Mouse (Mus musculus) embryo, embryonic 11 days (tissue): ENCODE results near the gene Ctnnd2.
A peak's percentile ranks its signal among the peaks of the same experiment; 100 is the strongest.

Source experiments
- DNase-seq: peaks from one replicate; pipeline ENCODE4 v3.0.0-alpha.2; 2015

Ctnnd2 gene

GRCm38 (mm10) chr15:30268822-30269221 lies 96.4 kb downstream of the Ctnnd2 start:
- DNase-seq = no peak

GRCm38 (mm10) chr15:30271141-30271572 lies 98.8 kb downstream of the Ctnnd2 start:
- no peak for DNase-seq

DNA sequence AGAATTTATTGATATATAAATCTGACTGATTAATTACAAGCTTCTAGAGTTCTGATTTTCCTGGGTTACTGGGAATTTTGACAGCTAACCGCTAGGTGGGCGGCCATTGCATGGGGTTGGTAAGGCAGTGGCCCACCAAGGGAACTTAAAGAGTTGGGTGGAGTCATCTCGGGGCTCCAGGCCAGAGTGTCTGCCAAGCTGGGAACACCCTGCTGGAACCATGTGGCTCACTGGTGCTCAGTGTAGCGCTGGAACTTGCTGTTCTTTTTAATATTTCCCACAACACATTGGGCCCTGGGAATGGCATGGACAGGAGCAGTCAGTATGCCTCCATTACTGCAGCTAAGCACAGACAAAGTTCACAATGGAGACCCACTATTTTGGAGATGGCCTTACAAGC lies 99.9 kb downstream of the Ctnnd2 start:
- no peak for DNase-seq

GRCm38 (mm10) chr15:30275721-30276120 lies 103.3 kb downstream of the Ctnnd2 start:
- no peak for DNase-seq

- no peak for DNase-seq
These were observed 104.3 kb downstream of the Ctnnd2 start for GRCm38 (mm10) chr15:30276691-30277090.

- DNase-seq = no peak
These were observed 106.2 kb downstream of the Ctnnd2 start for GRCm38 (mm10) chr15:30278610-30279009.

GRCm38 (mm10) chr15:30285572-30286244 lies 113.3 kb downstream of the Ctnnd2 start:
- no peak for DNase-seq

GRCm38 (mm10) chr15:30286245-30286642 lies 113.9 kb downstream of the Ctnnd2 start:
- no peak for DNase-seq

DNA sequence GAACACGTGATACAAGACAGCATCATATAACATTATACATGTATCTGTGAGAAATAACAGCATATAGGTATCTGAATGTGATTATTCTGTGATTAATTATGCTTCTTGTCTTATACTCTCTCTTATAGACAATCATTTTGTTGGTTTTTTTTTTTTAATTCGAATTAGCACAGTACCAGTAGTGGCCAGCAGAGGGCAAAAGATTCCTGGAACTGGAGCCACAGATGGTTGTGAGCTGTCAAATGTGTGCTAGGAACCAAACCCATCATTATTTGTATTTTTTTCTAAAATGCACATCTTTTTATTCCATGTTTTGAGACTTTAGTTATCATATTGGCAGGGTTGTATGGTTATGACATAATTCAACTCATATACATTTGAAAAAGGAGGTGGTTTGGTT lies 130.4 kb downstream of the Ctnnd2 start:
- no peak for DNase-seq

- DNase-seq = no peak
These were observed 134.0 kb downstream of the Ctnnd2 start for GRCm38 (mm10) chr15:30306437-30306836.

GRCm38 (mm10) chr15:30322543-30322942 lies 150.2 kb downstream of the Ctnnd2 start:
- DNase-seq = no peak

GRCm38 (mm10) chr15:30333336-30334310 lies 161.2 kb downstream of the Ctnnd2 start:
- DNase-seq = no peak

DNA sequence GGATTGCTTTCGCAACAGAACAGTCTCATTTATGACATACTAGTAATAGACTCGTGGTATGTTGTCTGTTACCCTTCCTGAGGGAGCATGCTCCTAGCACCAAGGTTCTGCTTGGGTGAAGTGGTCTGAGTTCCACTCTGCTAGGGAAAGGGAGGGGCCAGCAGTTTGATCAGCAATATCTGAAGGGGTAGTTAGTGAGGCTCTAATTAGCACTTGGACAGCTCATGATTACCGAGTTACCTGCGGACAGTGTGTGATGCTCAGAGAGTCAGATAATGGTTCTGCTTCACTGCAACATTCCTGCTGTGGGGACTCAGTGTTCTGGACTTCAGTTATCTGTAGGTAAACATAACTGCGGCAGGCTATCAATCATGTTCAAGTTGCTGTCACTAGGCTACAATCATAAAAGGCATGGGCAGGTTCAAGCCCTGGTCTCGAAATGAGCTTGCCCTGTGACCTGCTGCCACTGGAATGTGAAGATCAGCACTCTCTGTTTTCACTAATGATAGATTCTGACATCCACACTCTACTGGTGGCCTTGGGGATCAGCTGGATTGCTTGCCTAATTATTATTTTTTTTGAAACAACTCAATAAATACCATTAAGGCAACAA lies 166.3 kb downstream of the Ctnnd2 start:
- peak; percentile 33 for DNase-seq

GRCm38 (mm10) chr15:30345754-30346153 lies 173.4 kb downstream of the Ctnnd2 start:
- DNase-seq = no peak

- no peak for DNase-seq
These were observed 192.1 kb downstream of the Ctnnd2 start for GRCm38 (mm10) chr15:30364491-30364890.

DNA sequence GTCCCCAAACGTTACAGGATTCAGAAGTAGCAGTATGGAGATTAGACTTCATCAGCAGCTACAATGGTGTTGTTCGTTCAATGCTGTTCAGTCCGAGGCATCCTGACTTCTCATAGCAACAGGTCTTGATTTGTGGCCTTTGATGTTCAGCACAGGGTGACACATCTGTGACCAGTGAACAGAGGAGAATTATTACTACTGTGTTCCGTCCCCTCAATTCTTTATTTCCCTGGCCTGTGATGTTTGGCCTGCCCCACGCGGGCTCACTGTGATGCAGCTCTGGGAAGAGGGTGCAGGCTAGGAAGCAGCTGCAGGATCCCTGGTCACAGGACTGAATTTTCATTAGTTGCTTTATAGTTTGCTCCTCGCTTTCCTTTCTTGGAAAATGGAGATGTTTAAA lies 197.6 kb downstream of the Ctnnd2 start:
- DNase-seq = no peak

GRCm38 (mm10) chr15:30371151-30371550 lies 198.8 kb downstream of the Ctnnd2 start:
- no peak for DNase-seq

- DNase-seq = no peak
These were observed 201.3 kb downstream of the Ctnnd2 start for GRCm38 (mm10) chr15:30373654-30374215.

GRCm38 (mm10) chr15:30374907-30375306 lies 202.5 kb downstream of the Ctnnd2 start:
- no peak for DNase-seq

- peak; percentile 46 for DNase-seq
These were observed 210.9 kb downstream of the Ctnnd2 start for GRCm38 (mm10) chr15:30383075-30383842.

GRCm38 (mm10) chr15:30384386-30384785 lies 212.0 kb downstream of the Ctnnd2 start:
- DNase-seq = no peak

GRCm38 (mm10) chr15:30386489-30386888 lies 214.1 kb downstream of the Ctnnd2 start:
- DNase-seq = no peak
